Mouse (Mus musculus): Measurements from ENCODE around the gene Nol10. TPM values are rescaled to one million over a fixed set of nuclear protein-coding genes. Genes with fewer than 3 reads are reported as not detected.

The Nol10 gene
- polyA plus RNA-seq, 1 experiment from 2014 or later, result 25.9 TPM

DNA sequence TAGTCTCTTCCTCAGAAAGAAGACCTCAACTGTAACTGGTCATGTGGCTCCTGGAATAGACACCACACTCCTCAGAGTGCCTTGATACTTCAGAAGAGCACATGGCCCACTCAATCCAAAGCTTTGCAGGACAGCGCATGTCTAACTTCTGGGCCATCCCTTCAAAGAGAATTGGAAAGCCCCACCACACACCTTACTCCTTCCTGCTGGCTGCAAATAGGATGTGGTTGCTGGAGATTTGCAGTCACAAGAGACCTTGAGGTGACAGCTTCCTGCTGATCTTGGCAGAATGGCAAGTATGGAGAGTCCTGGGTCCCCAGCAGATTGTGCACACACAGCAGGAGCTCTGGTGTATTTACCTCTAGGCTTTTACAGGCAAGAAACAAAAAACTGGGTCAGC, 123.1 kb downstream of the Nol10 start:
- no peaks in the 10 kb centered on the region for H3K9me3 ChIP-seq
- H3K4me3 ChIP-seq, result no peak overlapping the region
- no peaks in the 10 kb centered on the region for H3K4me1 ChIP-seq
- 86% methylated on average over 1 of the region's 1 CpGs for WGBS
- no peaks in the 10 kb centered on the region for H3K27me3 ChIP-seq
- no peak for ATAC-seq (ENCODE audit: low FRiP score, low read depth)
- no peak overlapping the region for H3K9ac ChIP-seq
- no peak overlapping the region for H3K4me2 ChIP-seq (replicated peaks)
- no peak overlapping the region for H3K27ac ChIP-seq
- H3K36me3 ChIP-seq, result no peaks in the 10 kb centered on the region

- Histone ChIP-seq H3K4me1 (no peaks in the 10 kb centered on the region), H3K9ac (no peak overlapping the region), H3K27ac (no peak overlapping the region), H3K9me3 (no peaks in the 10 kb centered on the region), H3K4me3 (no peak overlapping the region), H3K4me2 (replicated peaks) (no peak overlapping the region), H3K27me3 (no peaks in the 10 kb centered on the region), H3K36me3 (no peaks in the 10 kb centered on the region)
- WGBS, result 88% methylated on average over 3 of the region's 3 CpGs
- no peak for ATAC-seq (ENCODE audit: low FRiP score, low read depth)
Observed at GRCm38 (mm10) chr12:17473128-17473527, 124.9 kb downstream of the Nol10 start.

- Histone ChIP-seq H3K4me2 (replicated peaks) (no peak overlapping the region), H3K27ac (no peak overlapping the region), H3K36me3 (no peaks in the 10 kb centered on the region), H3K9ac (no peak overlapping the region), H3K27me3 (no peaks in the 10 kb centered on the region), H3K4me3 (no peak overlapping the region), H3K4me1 (no peaks in the 10 kb centered on the region), H3K9me3 (no peaks in the 10 kb centered on the region)
- WGBS, result 94% methylated on average over 3 of the region's 3 CpGs
- no peak for ATAC-seq (ENCODE audit: low FRiP score, low read depth)
Observed at GRCm38 (mm10) chr12:17473862-17474261, 125.6 kb downstream of the Nol10 start.

DNA sequence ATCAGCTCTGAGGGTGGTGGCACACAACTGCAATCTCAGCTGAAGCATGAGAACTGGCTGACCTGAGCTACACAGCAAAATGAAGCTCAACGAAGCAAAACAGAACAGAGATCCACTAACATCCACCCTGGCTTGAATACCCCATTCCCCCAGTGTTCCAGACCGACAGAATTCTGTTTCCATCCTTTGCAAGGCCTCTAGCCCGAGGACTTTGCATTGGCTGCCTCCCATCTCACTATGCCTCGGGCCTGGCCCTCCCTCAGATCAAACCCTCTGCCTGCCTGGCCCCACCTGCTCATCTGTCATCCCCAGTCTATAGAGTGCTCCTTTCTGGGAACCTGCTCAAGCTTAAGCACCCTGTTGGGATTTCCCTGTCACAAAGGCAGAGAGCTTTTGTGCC, 126.4 kb downstream of the Nol10 start:
- H3K9me3 ChIP-seq, result no peaks in the 10 kb centered on the region
- ATAC-seq (ENCODE audit: low FRiP score, low read depth), result no peak
- no peaks in the 10 kb centered on the region for H3K36me3 ChIP-seq
- H3K4me2 ChIP-seq (replicated peaks), result no peak overlapping the region
- H3K9ac ChIP-seq, result no peak overlapping the region
- no peak overlapping the region for H3K27ac ChIP-seq
- H3K4me1 ChIP-seq, result no peaks in the 10 kb centered on the region
- no peaks in the 10 kb centered on the region for H3K27me3 ChIP-seq
- 60% methylated on average over 4 of the region's 4 CpGs for WGBS
- no peak overlapping the region for H3K4me3 ChIP-seq

- H3K4me1 ChIP-seq, result no peaks in the 10 kb centered on the region
- H3K9ac ChIP-seq, result no peak overlapping the region
- H3K36me3 ChIP-seq, result no peaks in the 10 kb centered on the region
- no peaks in the 10 kb centered on the region for H3K27me3 ChIP-seq
- no peaks in the 10 kb centered on the region for H3K9me3 ChIP-seq
- H3K4me2 ChIP-seq (replicated peaks), result no peak overlapping the region
- WGBS, result 88% methylated on average over 4 of the region's 4 CpGs
- no peak overlapping the region for H3K27ac ChIP-seq
- ATAC-seq (ENCODE audit: low FRiP score, low read depth), result no peak
- H3K4me3 ChIP-seq, result no peak overlapping the region
Observed at GRCm38 (mm10) chr12:17475146-17475545, 126.9 kb downstream of the Nol10 start.

GRCm38 (mm10) chr12:17478196-17478595, 129.9 kb downstream of the Nol10 start:
- no peak overlapping the region for H3K27ac ChIP-seq
- no peak overlapping the region for H3K9ac ChIP-seq
- no peak for ATAC-seq (ENCODE audit: low FRiP score, low read depth)
- no peaks in the 10 kb centered on the region for H3K9me3 ChIP-seq
- 83% methylated on average over 12 of the region's 12 CpGs for WGBS
- H3K4me1 ChIP-seq, result no peaks in the 10 kb centered on the region
- H3K36me3 ChIP-seq, result no peaks in the 10 kb centered on the region
- no peaks in the 10 kb centered on the region for H3K27me3 ChIP-seq
- no peak overlapping the region for H3K4me3 ChIP-seq
- no peak overlapping the region for H3K4me2 ChIP-seq (replicated peaks)

DNA sequence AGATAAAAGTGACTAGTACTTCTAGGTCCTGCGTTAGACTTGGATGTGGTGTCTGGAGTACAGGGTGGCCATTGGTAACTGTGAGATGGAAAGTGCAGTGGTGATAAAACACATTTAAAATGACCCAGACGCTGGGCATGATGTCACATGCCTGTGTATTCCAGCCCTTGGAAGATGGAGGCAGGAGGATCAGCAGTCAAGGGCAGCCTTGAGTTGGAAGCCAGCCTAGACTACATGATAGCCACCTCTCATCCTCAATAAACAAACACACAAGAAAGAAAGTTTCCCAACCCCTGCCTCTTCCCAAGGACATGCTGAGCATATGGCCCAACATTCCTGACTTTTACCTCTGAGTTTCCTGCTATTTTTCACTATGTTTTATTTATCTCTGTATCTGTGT, 130.6 kb downstream of the Nol10 start:
- no peak overlapping the region for H3K9ac ChIP-seq
- no peak overlapping the region for H3K4me3 ChIP-seq
- ATAC-seq (ENCODE audit: low FRiP score, low read depth), result no peak
- no peaks in the 10 kb centered on the region for H3K4me1 ChIP-seq
- no peak overlapping the region for H3K27ac ChIP-seq
- WGBS, result 72% methylated on average over 2 of the region's 2 CpGs
- H3K27me3 ChIP-seq, result no peaks in the 10 kb centered on the region
- H3K4me2 ChIP-seq (replicated peaks), result no peak overlapping the region
- no peaks in the 10 kb centered on the region for H3K36me3 ChIP-seq
- no peaks in the 10 kb centered on the region for H3K9me3 ChIP-seq

Small RNAs within 50 kb of the gene (microRNA-seq; reads per million reads assigned to microRNA genes)
- 13.2 reads per million, percentile 30 among the genes with 10 or more reads in this experiment for gene Mir3066

Other genes starting within 250 kb of the Nol10 start
- 0.63 and 0.80 TPM in 2 replicates for gene Kcnf1, start 171.6 kb upstream of the Nol10 start, polyA plus RNA-seq (2015; fragmentation: Nextera tagmentation; extraction: Ambion mirVana)
- gene Pdia6, start 81.9 kb upstream of the Nol10 start, polyA plus RNA-seq (2015; fragmentation: Nextera tagmentation; extraction: Ambion mirVana), result 652 and 680 TPM in 2 replicates
- 0.34 and 0.37 TPM in 2 replicates for gene Atp6v1c2, start 19.1 kb upstream of the Nol10 start, polyA plus RNA-seq (2015; fragmentation: Nextera tagmentation; extraction: Ambion mirVana)
- 185 and 191 TPM in 2 replicates for gene Odc1, start 196.3 kb downstream of the Nol10 start, polyA plus RNA-seq (2015; fragmentation: Nextera tagmentation; extraction: Ambion mirVana)

Data from limb, embryonic 13.5 days (tissue).